Mouse (Mus musculus): ENCODE data around the gene Tap1. TPM values are rescaled to one million over a fixed set of nuclear protein-coding genes. Genes with fewer than 3 reads are reported as not detected.
"Not testable (repeated sequence)": the region's sequence is repeated elsewhere in the genome, so short reads cannot be mapped to it uniquely, and the experiment has no call there.

Gene Tap1
- polyA plus RNA-seq, 1 experiment from 2014 or later = 1.8 TPM

DNA sequence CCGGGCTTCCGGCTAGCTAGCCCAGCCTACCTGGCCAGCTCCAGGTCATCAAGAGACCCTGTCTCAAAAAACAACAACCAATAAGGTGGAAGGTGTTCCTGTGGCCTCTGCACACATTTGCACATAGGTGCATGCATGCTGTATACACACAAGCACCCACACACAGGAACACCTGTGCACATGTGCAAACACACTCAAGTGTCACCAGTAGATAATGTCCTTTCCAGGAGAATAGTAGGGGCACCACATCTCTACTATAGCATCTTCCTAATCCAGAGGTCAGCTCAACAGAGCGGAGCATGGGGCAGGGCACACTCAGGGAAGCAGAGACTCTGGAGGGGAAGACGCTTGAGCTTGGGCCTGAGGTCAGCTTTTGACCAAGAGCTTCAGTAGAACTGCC, 43.1 kb upstream of the Tap1 start:
- not testable (repeated sequence) for H3K27ac ChIP-seq (ENCODE audit: low read depth, low read length); H3K4me1 ChIP-seq (replicated peaks; ENCODE audit: control insufficient read depth, insufficient read depth, low read length); DNase-seq (ENCODE audit: low spot score); H3K36me3 ChIP-seq (ENCODE audit: control insufficient read depth, insufficient read depth, low read length); H3K4me2 ChIP-seq; H3K9ac ChIP-seq (ENCODE audit: low read depth, low read length); ATAC-seq (replicated peaks; ENCODE audit: low FRiP score); H3K9me3 ChIP-seq (ENCODE audit: control insufficient read depth, low read length); H3K4me3 ChIP-seq (ENCODE audit: low read depth, low read length)
- 83% methylated on average over 4 of the region's 4 CpGs for WGBS
- peaks cover 24% of the 10 kb centered on the region for H3K27me3 ChIP-seq (replicated peaks; ENCODE audit: control insufficient read depth, insufficient read depth, low read length)

- Histone ChIP-seq H3K27me3 (replicated peaks; ENCODE audit: control insufficient read depth, insufficient read depth, low read length) (peaks cover 18% of the 10 kb centered on the region), H3K9ac (ENCODE audit: low read depth, low read length) (no peak overlapping the region), H3K4me2 (no peak overlapping the region), H3K27ac (ENCODE audit: low read depth, low read length) (no peak overlapping the region), H3K36me3 (ENCODE audit: control insufficient read depth, insufficient read depth, low read length) (no peaks in the 10 kb centered on the region), H3K9me3 (ENCODE audit: control insufficient read depth, low read length) (no peaks in the 10 kb centered on the region), H3K4me1 (replicated peaks; ENCODE audit: control insufficient read depth, insufficient read depth, low read length) (peaks cover 5% of the 10 kb centered on the region), H3K4me3 (ENCODE audit: low read depth, low read length) (no peak overlapping the region)
- whole genome bisulfite sequencing = 72% methylated on average over 3 of the region's 3 CpGs
- ATAC-seq (replicated peaks; ENCODE audit: low FRiP score) (no peak), DNase-seq (ENCODE audit: low spot score) (no peak)
These were observed 42.4 kb upstream of the Tap1 start for GRCm38 (mm10) chr17:34144960-34145371.

DNA sequence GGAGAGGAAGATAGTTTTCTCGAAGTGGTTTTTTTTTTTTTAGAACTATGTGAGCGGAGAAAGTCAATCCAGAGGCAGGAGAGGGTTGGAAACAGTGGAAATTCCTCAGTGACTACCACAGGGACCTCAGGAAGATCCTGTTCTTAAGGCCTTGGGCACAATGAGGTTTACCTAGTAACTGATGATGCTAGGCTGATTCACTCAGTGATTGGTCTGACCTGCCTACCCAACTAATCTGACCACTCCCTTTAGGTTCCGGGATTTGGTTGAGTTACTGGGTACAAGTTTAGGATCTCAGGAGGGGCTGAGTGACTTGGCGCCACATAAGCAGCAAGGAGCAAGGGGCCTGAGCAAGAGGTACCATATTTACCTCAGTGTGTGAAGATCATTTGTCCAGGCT, 34.4 kb upstream of the Tap1 start, which contains the start of gene H2-DMb1:
H2-DMb1 (plus strand) TSS at position 150 of the 400 bp plus-strand sequence.
- H3K9ac ChIP-seq (ENCODE audit: low read depth, low read length) = no peak within 1 kb of the TSS
- H3K27me3 ChIP-seq (replicated peaks; ENCODE audit: control insufficient read depth, insufficient read depth, low read length) = 0 out of 2 replicates have a peak, but pooled peaks cover under 1% of the 10 kb centered on the region
- no peak within 1 kb of the TSS for H3K4me2 ChIP-seq
- no peaks in the 10 kb centered on the region for H3K4me1 ChIP-seq (replicated peaks; ENCODE audit: control insufficient read depth, insufficient read depth, low read length)
- ATAC-seq (replicated peaks; ENCODE audit: low FRiP score) (no peak), DNase-seq (ENCODE audit: low spot score) (no peak)
- H3K36me3 ChIP-seq (ENCODE audit: control insufficient read depth, insufficient read depth, low read length) = no peaks in the 10 kb centered on the region
- no peaks in the 10 kb centered on the region for H3K9me3 ChIP-seq (ENCODE audit: control insufficient read depth, low read length)
- no peak within 1 kb of the TSS for H3K27ac ChIP-seq (ENCODE audit: low read depth, low read length)
- WGBS = 64% methylated on average over 4 of the region's 4 CpGs
- H3K4me3 ChIP-seq (ENCODE audit: low read depth, low read length) = no peak within 1 kb of the TSS

- WGBS = 64% methylated on average over 5 of the region's 5 CpGs
- no peaks in the 10 kb centered on the region for H3K27me3 ChIP-seq (replicated peaks; ENCODE audit: control insufficient read depth, insufficient read depth, low read length)
- H3K4me3 ChIP-seq (ENCODE audit: low read depth, low read length) = no peak overlapping the region
- H3K36me3 ChIP-seq (ENCODE audit: control insufficient read depth, insufficient read depth, low read length) = no peaks in the 10 kb centered on the region
- H3K4me1 ChIP-seq (replicated peaks; ENCODE audit: control insufficient read depth, insufficient read depth, low read length) = no peaks in the 10 kb centered on the region
- no peak overlapping the region for H3K4me2 ChIP-seq
- DNase-seq (ENCODE audit: low spot score) = no peak
- H3K27ac ChIP-seq (ENCODE audit: low read depth, low read length) = no peak overlapping the region
- ATAC-seq (replicated peaks; ENCODE audit: low FRiP score) = no peak
- H3K9ac ChIP-seq (ENCODE audit: low read depth, low read length) = no peak overlapping the region
- no peaks in the 10 kb centered on the region for H3K9me3 ChIP-seq (ENCODE audit: control insufficient read depth, low read length)
These were observed 31.8 kb upstream of the Tap1 start for GRCm38 (mm10) chr17:34155534-34155933.

GRCm38 (mm10) chr17:34164202-34164895, 23.0 kb upstream of the Tap1 start:
- no peak for DNase-seq (ENCODE audit: low spot score)
- Histone ChIP-seq H3K36me3 (ENCODE audit: control insufficient read depth, insufficient read depth, low read length) (no peaks in the 10 kb centered on the region), H3K9me3 (ENCODE audit: control insufficient read depth, low read length) (no peaks in the 10 kb centered on the region), H3K27ac (ENCODE audit: low read depth, low read length) (no peak overlapping the region; the same call in 1 of the 2 replicates), H3K27me3 (replicated peaks; ENCODE audit: control insufficient read depth, insufficient read depth, low read length) (no peaks in the 10 kb centered on the region), H3K4me3 (ENCODE audit: low read depth, low read length) (no peak overlapping the region), H3K9ac (ENCODE audit: low read depth, low read length) (no peak overlapping the region), H3K4me2 (no peak overlapping the region), H3K4me1 (replicated peaks; ENCODE audit: control insufficient read depth, insufficient read depth, low read length) (no peaks in the 10 kb centered on the region)
- WGBS = 46% methylated on average over 9 of the region's 9 CpGs
- no peak for ATAC-seq (replicated peaks; ENCODE audit: low FRiP score)

- no peaks in the 10 kb centered on the region for H3K27me3 ChIP-seq (replicated peaks; ENCODE audit: control insufficient read depth, insufficient read depth, low read length)
- H3K4me2 ChIP-seq = no peak overlapping the region
- ATAC-seq (replicated peaks; ENCODE audit: low FRiP score) (no peak), DNase-seq (ENCODE audit: low spot score) (no peak)
- H3K9ac ChIP-seq (ENCODE audit: low read depth, low read length) = no peak overlapping the region
- H3K4me1 ChIP-seq (replicated peaks; ENCODE audit: control insufficient read depth, insufficient read depth, low read length) = no peaks in the 10 kb centered on the region
- H3K36me3 ChIP-seq (ENCODE audit: control insufficient read depth, insufficient read depth, low read length) = no peaks in the 10 kb centered on the region
- no peak overlapping the region for H3K4me3 ChIP-seq (ENCODE audit: low read depth, low read length)
- WGBS = 49% methylated on average over 6 of the region's 6 CpGs
- H3K27ac ChIP-seq (ENCODE audit: low read depth, low read length) = no peak overlapping the region
- H3K9me3 ChIP-seq (ENCODE audit: control insufficient read depth, low read length) = no peaks in the 10 kb centered on the region
These were observed 22.2 kb upstream of the Tap1 start for GRCm38 (mm10) chr17:34165033-34165730.

GRCm38 (mm10) chr17:34169279-34169678, 18.1 kb upstream of the Tap1 start:
- ATAC-seq (replicated peaks; ENCODE audit: low FRiP score) = no peak
- Histone ChIP-seq H3K4me1 (replicated peaks; ENCODE audit: control insufficient read depth, insufficient read depth, low read length) (no peaks in the 10 kb centered on the region), H3K36me3 (ENCODE audit: control insufficient read depth, insufficient read depth, low read length) (no peaks in the 10 kb centered on the region), H3K27me3 (replicated peaks; ENCODE audit: control insufficient read depth, insufficient read depth, low read length) (no peaks in the 10 kb centered on the region; the same call in 1 of the 2 replicates), H3K4me3 (ENCODE audit: low read depth, low read length) (no peak overlapping the region), H3K4me2 (no peak overlapping the region), H3K27ac (ENCODE audit: low read depth, low read length) (no peak overlapping the region), H3K9me3 (ENCODE audit: control insufficient read depth, low read length) (peaks cover 4% of the 10 kb centered on the region; the same call in 1 of the 2 replicates), H3K9ac (ENCODE audit: low read depth, low read length) (no peak overlapping the region)
- DNase-seq (ENCODE audit: low spot score) = no peak
- 3% methylated on average over 2 of the region's 2 CpGs for WGBS

DNA sequence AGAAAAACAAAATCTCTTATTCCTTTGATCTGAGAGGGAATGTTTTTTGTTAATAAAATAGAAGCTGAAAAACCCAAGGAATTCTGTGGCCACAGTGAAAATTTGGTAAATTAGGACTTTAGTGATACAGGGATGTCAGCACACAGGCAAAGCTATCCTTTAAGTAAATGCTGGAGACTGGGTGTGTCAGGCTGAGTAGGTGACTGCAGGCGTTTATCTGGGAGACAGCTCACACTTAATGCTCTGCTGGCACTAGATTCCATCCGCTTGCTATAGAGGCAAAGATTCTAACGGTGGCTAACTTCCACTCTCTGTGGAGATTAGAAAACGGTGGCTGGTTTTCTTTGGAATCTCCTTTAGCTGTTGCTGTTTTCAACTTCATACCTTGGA, 16.9 kb upstream of the Tap1 start:
- Histone ChIP-seq H3K36me3 (ENCODE audit: control insufficient read depth, insufficient read depth, low read length) (no peaks in the 10 kb centered on the region), H3K4me2 (no peak overlapping the region), H3K4me1 (replicated peaks; ENCODE audit: control insufficient read depth, insufficient read depth, low read length) (no peaks in the 10 kb centered on the region), H3K9me3 (ENCODE audit: control insufficient read depth, low read length) (peaks cover 4% of the 10 kb centered on the region; the same call in 1 of the 2 replicates), H3K27me3 (replicated peaks; ENCODE audit: control insufficient read depth, insufficient read depth, low read length) (no peaks in the 10 kb centered on the region; the same call in 1 of the 2 replicates), H3K27ac (ENCODE audit: low read depth, low read length) (no peak overlapping the region), H3K9ac (ENCODE audit: low read depth, low read length) (no peak overlapping the region), H3K4me3 (ENCODE audit: low read depth, low read length) (no peak overlapping the region)
- no peak for ATAC-seq (replicated peaks; ENCODE audit: low FRiP score)
- WGBS = 19% methylated on average over 4 of the region's 4 CpGs
- no peak for DNase-seq (ENCODE audit: low spot score)
